Mouse (Mus musculus): ENCODE measurements around the gene Dusp12. TPM values are rescaled to one million over a fixed set of nuclear protein-coding genes. Genes with fewer than 3 reads are reported as not detected.

Gene Dusp12
- polyA plus RNA-seq, 1 experiment from 2014 or later, result 84.6 TPM

- 90% methylated on average over 8 of the region's 8 CpGs for WGBS
- ATAC-seq, result no peak
- Histone ChIP-seq H3K27ac (ENCODE audit: low read length) (no peak overlapping the region), H3K9me3 (ENCODE audit: control insufficient read depth, low read length) (no peaks in the 10 kb centered on the region), H3K36me3 (ENCODE audit: control insufficient read depth, insufficient read depth, low read length) (no peaks in the 10 kb centered on the region), H3K9ac (ENCODE audit: low read depth, low read length) (no peak overlapping the region), H3K4me1 (ENCODE audit: control insufficient read depth, insufficient read depth, low read length) (no peaks in the 10 kb centered on the region), H3K27me3 (replicated peaks; ENCODE audit: control insufficient read depth, insufficient read depth, low read length) (no peaks in the 10 kb centered on the region), H3K4me2 (ENCODE audit: low read depth, low read length) (no peak overlapping the region), H3K4me3 (ENCODE audit: low read length) (no peak overlapping the region)
Measured at GRCm38 (mm10) chr1:170919308-170919707, 34.0 kb upstream of the Dusp12 start.

- H3K4me2 ChIP-seq (ENCODE audit: low read depth, low read length), result no peak overlapping the region
- H3K4me3 ChIP-seq (ENCODE audit: low read length), result no peak overlapping the region
- H3K9ac ChIP-seq (ENCODE audit: low read depth, low read length), result no peak overlapping the region
- no peaks in the 10 kb centered on the region for H3K9me3 ChIP-seq (ENCODE audit: control insufficient read depth, low read length)
- no peaks in the 10 kb centered on the region for H3K36me3 ChIP-seq (ENCODE audit: control insufficient read depth, insufficient read depth, low read length)
- H3K27me3 ChIP-seq (replicated peaks; ENCODE audit: control insufficient read depth, insufficient read depth, low read length), result no peaks in the 10 kb centered on the region
- H3K4me1 ChIP-seq (ENCODE audit: control insufficient read depth, insufficient read depth, low read length), result no peaks in the 10 kb centered on the region
- H3K27ac ChIP-seq (ENCODE audit: low read length), result no peak overlapping the region
- WGBS, result 68% methylated on average over 5 of the region's 5 CpGs
- no peak for ATAC-seq
Measured at GRCm38 (mm10) chr1:170915657-170916056, 30.3 kb upstream of the Dusp12 start.

GRCm38 (mm10) chr1:170912891-170913615, 27.7 kb upstream of the Dusp12 start, which contains the start of gene Fcrlb:
Gene Fcrlb, minus strand, starts transcription at chr1:170912941.
- no peak within 1 kb of the TSS for H3K27ac ChIP-seq (ENCODE audit: low read length)
- no peak within 1 kb of the TSS for H3K4me3 ChIP-seq (ENCODE audit: low read length)
- H3K4me1 ChIP-seq (ENCODE audit: control insufficient read depth, insufficient read depth, low read length), result peaks cover 3% of the 10 kb centered on the region; the same call in 1 of the 2 replicates
- H3K4me2 ChIP-seq (ENCODE audit: low read depth, low read length), result no peak within 1 kb of the TSS
- H3K27me3 ChIP-seq (replicated peaks; ENCODE audit: control insufficient read depth, insufficient read depth, low read length), result peaks cover 5% of the 10 kb centered on the region
- ATAC-seq, result no peak
- no peaks in the 10 kb centered on the region for H3K36me3 ChIP-seq (ENCODE audit: control insufficient read depth, insufficient read depth, low read length)
- H3K9me3 ChIP-seq (ENCODE audit: control insufficient read depth, low read length), result no peaks in the 10 kb centered on the region
- 71% methylated on average over 5 of the region's 5 CpGs for WGBS
- no peak within 1 kb of the TSS for H3K9ac ChIP-seq (ENCODE audit: low read depth, low read length)

- Histone ChIP-seq H3K4me1 (ENCODE audit: control insufficient read depth, insufficient read depth, low read length) (peaks cover 9% of the 10 kb centered on the region), H3K27ac (ENCODE audit: low read length) (no peak overlapping the region), H3K36me3 (ENCODE audit: control insufficient read depth, insufficient read depth, low read length) (no peaks in the 10 kb centered on the region), H3K9ac (ENCODE audit: low read depth, low read length) (no peak overlapping the region), H3K9me3 (ENCODE audit: control insufficient read depth, low read length) (no peaks in the 10 kb centered on the region), H3K27me3 (replicated peaks; ENCODE audit: control insufficient read depth, insufficient read depth, low read length) (peaks cover 13% of the 10 kb centered on the region), H3K4me3 (ENCODE audit: low read length) (no peak overlapping the region), H3K4me2 (ENCODE audit: low read depth, low read length) (no peak overlapping the region)
- no peak for ATAC-seq
- 80% methylated on average over 11 of the region's 11 CpGs for WGBS
Measured at GRCm38 (mm10) chr1:170911907-170912660, 26.7 kb upstream of the Dusp12 start.

- peaks cover 15% of the 10 kb centered on the region for H3K27me3 ChIP-seq (replicated peaks; ENCODE audit: control insufficient read depth, insufficient read depth, low read length)
- H3K36me3 ChIP-seq (ENCODE audit: control insufficient read depth, insufficient read depth, low read length), result no peaks in the 10 kb centered on the region
- no peak overlapping the region for H3K9ac ChIP-seq (ENCODE audit: low read depth, low read length)
- 6% methylated on average over 21 of the region's 21 CpGs for WGBS
- no peak overlapping the region for H3K27ac ChIP-seq (ENCODE audit: low read length)
- 0 out of 2 replicates have a peak, but pooled peaks have one; percentile 40 for ATAC-seq
- no peaks in the 10 kb centered on the region for H3K9me3 ChIP-seq (ENCODE audit: control insufficient read depth, low read length)
- H3K4me1 ChIP-seq (ENCODE audit: control insufficient read depth, insufficient read depth, low read length), result peaks cover 9% of the 10 kb centered on the region
- H3K4me3 ChIP-seq (ENCODE audit: low read length), result peak overlapping the region; percentile 51
- peak overlapping the region; percentile 57 for H3K4me2 ChIP-seq (ENCODE audit: low read depth, low read length)
Measured at GRCm38 (mm10) chr1:170908341-170908740, 23.0 kb upstream of the Dusp12 start.

- 2% methylated on average over 71 of the region's 71 CpGs for WGBS
- ATAC-seq, result peak; percentile 71
- Histone ChIP-seq H3K4me2 (ENCODE audit: low read depth, low read length) (peak overlapping the region; percentile 57), H3K4me3 (ENCODE audit: low read length) (peak overlapping the region; percentile 51), H3K27me3 (replicated peaks; ENCODE audit: control insufficient read depth, insufficient read depth, low read length) (peaks cover 15% of the 10 kb centered on the region), H3K9ac (ENCODE audit: low read depth, low read length) (peak overlapping the region; percentile 51), H3K36me3 (ENCODE audit: control insufficient read depth, insufficient read depth, low read length) (no peaks in the 10 kb centered on the region), H3K9me3 (ENCODE audit: control insufficient read depth, low read length) (no peaks in the 10 kb centered on the region), H3K4me1 (ENCODE audit: control insufficient read depth, insufficient read depth, low read length) (peaks cover 9% of the 10 kb centered on the region), H3K27ac (ENCODE audit: low read length) (no peak overlapping the region)
Measured at GRCm38 (mm10) chr1:170907456-170908191, 22.3 kb upstream of the Dusp12 start.

- Histone ChIP-seq H3K27me3 (replicated peaks; ENCODE audit: control insufficient read depth, insufficient read depth, low read length) (peaks cover 15% of the 10 kb centered on the region), H3K36me3 (ENCODE audit: control insufficient read depth, insufficient read depth, low read length) (no peaks in the 10 kb centered on the region), H3K4me2 (ENCODE audit: low read depth, low read length) (peak overlapping the region; percentile 57), H3K4me1 (ENCODE audit: control insufficient read depth, insufficient read depth, low read length) (peaks cover 9% of the 10 kb centered on the region), H3K27ac (ENCODE audit: low read length) (no peak overlapping the region), H3K9me3 (ENCODE audit: control insufficient read depth, low read length) (no peaks in the 10 kb centered on the region), H3K9ac (ENCODE audit: low read depth, low read length) (0 out of 2 replicates have a peak overlapping the region, but pooled peaks have one; percentile 51), H3K4me3 (ENCODE audit: low read length) (peak overlapping the region; percentile 51)
- 29% methylated on average over 11 of the region's 11 CpGs for WGBS
- ATAC-seq, result no peak
Measured at GRCm38 (mm10) chr1:170907111-170907455, 21.7 kb upstream of the Dusp12 start.

- Histone ChIP-seq H3K4me3 (ENCODE audit: low read length) (no peak overlapping the region), H3K36me3 (ENCODE audit: control insufficient read depth, insufficient read depth, low read length) (no peaks in the 10 kb centered on the region), H3K4me1 (ENCODE audit: control insufficient read depth, insufficient read depth, low read length) (peaks cover 10% of the 10 kb centered on the region), H3K27ac (ENCODE audit: low read length) (no peak overlapping the region), H3K4me2 (ENCODE audit: low read depth, low read length) (no peak overlapping the region), H3K9ac (ENCODE audit: low read depth, low read length) (no peak overlapping the region), H3K27me3 (replicated peaks; ENCODE audit: control insufficient read depth, insufficient read depth, low read length) (peaks cover 16% of the 10 kb centered on the region), H3K9me3 (ENCODE audit: control insufficient read depth, low read length) (no peaks in the 10 kb centered on the region)
- ATAC-seq, result no peak
- 49% methylated on average over 5 of the region's 5 CpGs for WGBS
Measured at GRCm38 (mm10) chr1:170903485-170903884, 18.1 kb upstream of the Dusp12 start.
